Mouse (Mus musculus) retina, postnatal 1 day (tissue): ENCODE results near the gene Bptf.
"Not testable (repeated sequence)": the region's sequence is repeated elsewhere in the genome, so short reads cannot be mapped to it uniquely, and the experiment has no call there.

Source experiments
- DNase-seq: peaks from one replicate; pipeline ENCODE4 v3.0.0-alpha.2; 2012

Bptf gene

DNA sequence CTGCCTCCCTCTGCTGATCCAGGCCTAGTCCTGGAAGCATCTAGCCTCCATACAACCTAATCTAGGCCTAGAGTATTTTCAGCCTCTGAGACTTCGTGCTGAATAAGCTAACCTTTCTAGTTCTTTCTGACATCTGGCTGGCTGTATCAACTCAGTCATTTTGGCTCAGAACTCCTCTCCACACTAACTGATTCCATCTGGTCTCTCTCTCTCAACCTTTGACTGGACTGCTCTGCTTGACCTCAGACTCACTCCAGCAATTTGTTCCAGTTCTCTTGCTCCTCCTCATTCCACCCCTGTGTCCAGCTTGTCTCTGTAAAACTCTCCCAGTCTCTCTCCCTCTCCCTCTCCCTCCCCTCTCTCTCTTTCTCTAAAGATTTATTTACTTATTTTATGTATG, 115.0 kb downstream of the Bptf start:
- DNase-seq = no peak

GRCm38 (mm10) chr11:107015535-107016187, 116.3 kb downstream of the Bptf start:
- not testable (repeated sequence) for DNase-seq

DNA sequence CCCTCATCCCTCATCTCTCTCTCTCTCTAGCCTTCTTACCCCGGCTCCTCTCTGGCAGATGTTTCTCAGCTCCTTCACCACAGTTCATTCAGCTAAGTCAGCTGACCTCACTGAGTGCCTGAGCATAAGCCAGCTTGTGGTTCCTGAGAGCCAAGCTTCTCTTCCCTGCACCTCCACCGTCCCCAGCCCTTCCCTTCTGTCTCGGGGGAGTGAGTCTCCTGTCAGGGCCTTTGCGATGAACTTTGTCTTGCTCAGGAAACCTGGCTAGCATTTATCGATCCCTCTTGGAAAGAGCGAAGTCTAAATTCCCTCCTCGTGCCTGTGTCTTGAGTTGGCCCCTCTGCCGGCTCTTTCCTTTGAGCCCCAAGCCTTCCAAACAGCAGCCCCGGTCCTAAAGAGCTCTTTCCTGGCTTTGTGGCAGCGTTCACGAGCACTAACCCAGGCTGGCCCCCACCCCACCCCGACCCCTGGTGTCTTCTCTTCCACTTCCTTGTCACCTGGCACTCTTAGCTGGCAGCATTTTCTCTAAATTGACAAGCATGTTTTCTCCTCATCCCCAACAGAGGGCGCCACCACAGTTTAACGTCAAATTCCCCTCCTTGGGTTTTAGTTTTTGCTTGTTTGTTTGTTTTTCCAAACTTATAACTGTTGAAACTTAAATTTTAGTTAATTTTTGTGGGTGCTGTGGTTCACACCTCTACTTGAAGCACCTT, 117.2 kb downstream of the Bptf start:
- peak; percentile 57 for DNase-seq

- DNase-seq = no peak
These were observed 117.8 kb downstream of the Bptf start for GRCm38 (mm10) chr11:107014020-107014585.

GRCm38 (mm10) chr11:107012324-107013017, 119.5 kb downstream of the Bptf start:
- peak; percentile 98 for DNase-seq

- DNase-seq = no peak
These were observed 120.1 kb downstream of the Bptf start for GRCm38 (mm10) chr11:107011669-107012323.

- DNase-seq = no peak
These were observed 120.8 kb downstream of the Bptf start for GRCm38 (mm10) chr11:107011171-107011570.

DNA sequence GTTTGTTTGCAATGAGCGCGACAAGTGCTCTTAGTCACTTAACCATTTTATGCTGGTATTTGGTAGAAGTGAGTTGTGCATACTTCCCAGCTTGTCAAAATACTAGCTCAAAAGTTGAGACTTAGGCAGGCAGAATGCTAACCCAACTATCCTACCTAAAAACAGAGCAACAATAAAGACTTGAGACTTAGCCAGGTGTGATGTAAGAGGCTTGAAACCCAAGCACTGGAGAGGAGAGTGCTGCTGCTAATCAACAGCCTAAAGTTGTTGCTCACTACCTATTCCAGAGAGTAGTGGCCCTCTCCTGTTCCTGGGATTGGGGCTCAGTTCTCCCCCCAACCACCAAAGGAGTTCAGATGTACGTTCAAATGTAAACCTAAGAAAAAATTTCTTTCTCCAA, 121.5 kb downstream of the Bptf start:
- DNase-seq = no peak

DNA sequence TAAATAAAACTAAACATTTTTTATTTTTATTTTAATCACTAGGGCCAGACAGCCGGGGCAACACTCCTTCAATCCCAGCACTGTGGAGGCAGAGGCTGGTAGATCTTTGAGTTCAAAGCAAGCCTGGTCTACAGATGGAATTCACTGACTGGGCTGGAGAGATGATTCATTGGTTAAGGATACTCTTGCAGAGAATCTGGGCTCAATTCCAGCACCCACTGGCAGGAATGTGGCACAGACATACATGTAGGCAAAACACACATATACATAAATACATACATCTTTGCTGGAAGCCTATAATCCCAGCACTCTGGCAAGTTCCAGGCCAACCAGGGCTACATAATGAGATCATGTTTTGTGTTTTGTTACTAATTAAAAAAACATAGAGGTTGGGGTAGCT, 126.4 kb downstream of the Bptf start:
- peak; percentile 56 for DNase-seq

DNA sequence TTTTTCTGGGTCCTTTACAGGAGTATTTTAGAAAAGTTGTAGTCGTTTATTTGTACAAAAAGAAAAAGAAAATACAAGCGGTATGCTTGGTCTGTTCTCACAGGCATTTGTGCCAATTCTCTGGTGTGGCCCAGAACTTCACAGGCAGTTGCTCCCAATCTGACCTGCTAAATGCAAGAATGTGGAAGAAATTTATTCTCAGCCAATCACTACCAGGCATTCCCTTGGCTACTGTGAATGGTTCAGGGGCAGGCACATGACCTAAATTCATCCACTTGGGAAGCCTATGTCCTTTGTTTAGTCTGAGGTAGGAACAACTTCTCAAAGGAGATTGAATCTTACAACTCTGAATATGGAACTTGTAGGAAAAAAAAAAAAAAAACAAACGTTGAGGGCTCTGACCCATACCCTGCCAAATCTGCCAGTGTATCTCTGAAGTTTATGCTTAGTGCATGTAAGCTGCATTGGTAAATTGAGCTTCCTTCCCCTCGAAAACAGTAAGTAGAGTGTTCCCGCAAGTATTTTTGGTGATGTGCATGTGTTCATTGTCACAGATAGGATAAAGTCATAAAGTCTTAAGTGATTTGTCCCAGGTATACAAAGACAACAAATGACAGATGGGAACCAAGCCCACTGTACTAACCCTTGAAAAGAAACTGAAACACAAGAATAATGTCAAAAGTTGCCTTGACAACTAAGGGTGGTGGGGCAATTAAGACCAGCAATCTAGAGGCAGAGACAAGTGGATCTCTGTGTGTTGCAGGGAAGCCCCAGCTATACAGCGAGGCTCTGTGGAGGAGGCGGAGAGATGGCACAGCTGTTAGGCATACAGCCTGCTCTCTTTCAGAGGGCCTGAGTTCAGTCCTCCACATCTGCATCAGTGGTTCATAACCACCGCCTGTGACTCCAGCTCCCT, 129.9 kb downstream of the Bptf start:
- DNase-seq = peak; percentile 96

DNA sequence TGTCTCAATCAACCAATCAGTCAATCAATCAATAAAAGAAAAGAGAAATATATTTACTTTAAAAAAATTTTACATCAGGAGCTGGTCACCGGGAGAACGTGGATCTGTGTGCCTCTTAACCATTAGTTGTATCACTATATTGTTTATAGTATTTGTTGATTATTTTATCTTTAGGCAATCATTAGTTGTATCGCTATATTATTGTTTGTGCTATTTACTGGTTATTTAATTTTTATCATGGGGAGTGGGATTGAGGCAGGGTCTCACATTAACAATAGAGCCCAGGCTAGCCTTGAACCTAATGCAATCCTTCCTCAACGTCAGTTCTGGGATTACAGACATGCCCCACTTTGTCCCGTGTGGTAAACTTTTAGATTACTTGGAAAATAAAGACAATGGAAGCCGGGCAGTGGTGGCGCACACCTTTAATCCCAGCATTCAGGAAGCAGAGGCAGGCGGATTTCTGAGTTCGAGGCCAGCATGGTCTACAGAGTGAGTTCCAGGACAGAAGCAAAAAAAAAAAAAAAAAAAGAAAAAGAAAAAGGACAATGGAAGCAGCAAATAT, 131.9 kb downstream of the Bptf start:
- DNase-seq = no peak

DNA sequence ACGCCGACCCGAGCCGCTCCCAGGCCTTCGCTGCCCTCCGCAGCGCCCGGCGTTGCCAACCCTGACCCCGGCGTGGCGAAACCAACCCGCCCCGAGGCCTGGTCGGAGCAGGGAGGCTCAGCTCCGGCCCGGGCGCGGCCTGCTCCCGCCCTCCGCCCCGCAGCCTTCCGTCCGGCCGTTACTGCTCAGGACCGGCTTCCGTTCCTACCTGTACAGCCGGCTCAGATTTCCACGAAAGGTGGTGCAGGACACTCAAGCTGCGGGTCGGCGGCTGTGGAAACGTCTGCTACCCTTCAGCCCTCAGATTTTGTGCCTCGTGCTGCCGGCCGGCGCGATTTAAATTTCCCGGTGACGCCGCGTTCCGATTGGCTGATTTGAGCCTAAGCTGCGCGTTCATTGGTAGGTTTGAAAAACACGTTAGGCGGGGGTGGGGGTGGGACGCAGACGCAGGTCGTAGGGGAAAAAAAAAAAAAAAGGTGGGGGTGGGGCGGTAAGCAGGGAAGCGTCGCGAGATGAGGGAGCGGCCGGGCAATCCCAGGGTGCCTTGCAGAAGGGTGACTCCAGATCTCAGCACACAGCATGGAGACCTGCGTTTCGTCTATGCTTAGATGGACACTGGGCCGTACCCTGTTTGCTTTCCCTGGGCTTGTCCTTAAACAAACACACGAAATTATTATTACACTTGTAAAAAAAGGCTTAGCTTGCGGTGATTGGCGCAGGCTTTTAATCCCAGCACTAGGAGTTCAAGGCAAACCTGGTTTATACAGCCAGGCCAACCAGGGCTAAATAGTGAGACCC, 132.6 kb downstream of the Bptf start, which contains the start of gene Kpna2:
Gene Kpna2, minus strand, starts transcription at position 391 of the 798 bp plus-strand sequence.
- peak; percentile 97 for DNase-seq

GRCm38 (mm10) chr11:106998651-106999150, 133.2 kb downstream of the Bptf start:
- no peak for DNase-seq

- DNase-seq = no peak
These were observed 134.0 kb downstream of the Bptf start for GRCm38 (mm10) chr11:106997976-106998375.

GRCm38 (mm10) chr11:106996492-106996891, 135.4 kb downstream of the Bptf start:
- DNase-seq = not testable (repeated sequence)

DNA sequence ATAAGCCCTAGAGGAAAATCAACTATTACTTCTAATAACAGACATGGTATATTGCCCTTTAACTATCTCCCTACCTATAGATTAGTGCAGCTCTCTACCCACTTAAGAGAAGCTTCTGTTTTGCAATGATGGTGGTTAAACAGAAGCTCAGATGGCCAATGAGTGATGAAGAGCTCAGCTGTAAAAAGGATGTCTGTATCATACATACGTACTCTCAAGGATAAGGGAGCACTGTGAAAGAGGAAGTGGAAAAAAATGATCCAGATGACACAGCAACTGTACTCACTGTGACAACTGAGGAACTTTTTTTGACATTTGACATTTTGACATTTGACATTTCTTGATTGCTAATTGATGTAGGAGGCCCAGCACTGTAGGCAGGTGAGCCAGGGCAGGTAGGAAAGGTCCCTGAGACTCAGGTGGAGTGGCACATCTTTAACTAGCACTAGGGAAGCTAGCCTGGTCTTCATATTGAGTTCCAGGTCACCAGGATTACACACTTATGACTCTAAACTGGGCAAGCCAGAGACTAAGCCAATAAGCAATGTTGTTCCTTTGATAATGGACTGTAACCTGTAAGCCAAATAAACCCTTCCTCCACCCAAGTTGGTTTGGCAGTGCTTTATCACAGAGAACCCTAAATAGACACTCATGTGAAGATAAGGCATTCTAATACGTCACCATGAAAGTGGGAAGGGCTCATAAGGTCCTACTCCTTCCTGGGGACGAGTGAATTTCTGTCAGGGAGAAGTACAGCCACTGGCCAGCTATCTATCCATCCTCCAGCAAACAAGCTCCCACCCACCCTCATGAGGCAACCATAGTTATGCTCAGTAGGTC, 137.5 kb downstream of the Bptf start:
- DNase-seq = no peak

DNA sequence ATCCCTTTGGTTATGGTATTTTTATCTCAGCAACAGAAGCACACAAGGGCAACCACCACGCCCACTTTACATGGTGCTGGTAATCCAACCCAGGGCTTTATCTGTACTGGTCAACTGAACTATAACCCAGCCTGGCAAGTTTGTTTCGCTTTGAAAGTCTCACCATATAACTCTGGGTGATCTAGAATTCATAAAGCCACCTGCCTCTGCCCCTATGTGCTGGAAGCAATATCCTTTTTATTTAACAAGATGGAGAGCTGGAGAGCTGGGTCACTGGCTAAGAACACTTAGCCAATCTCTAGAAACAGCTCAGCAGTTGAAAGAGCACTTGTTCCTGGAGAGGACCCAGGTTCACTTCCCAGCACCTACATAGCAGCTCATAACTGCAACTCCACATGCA, 144.5 kb downstream of the Bptf start:
- no peak for DNase-seq

DNA sequence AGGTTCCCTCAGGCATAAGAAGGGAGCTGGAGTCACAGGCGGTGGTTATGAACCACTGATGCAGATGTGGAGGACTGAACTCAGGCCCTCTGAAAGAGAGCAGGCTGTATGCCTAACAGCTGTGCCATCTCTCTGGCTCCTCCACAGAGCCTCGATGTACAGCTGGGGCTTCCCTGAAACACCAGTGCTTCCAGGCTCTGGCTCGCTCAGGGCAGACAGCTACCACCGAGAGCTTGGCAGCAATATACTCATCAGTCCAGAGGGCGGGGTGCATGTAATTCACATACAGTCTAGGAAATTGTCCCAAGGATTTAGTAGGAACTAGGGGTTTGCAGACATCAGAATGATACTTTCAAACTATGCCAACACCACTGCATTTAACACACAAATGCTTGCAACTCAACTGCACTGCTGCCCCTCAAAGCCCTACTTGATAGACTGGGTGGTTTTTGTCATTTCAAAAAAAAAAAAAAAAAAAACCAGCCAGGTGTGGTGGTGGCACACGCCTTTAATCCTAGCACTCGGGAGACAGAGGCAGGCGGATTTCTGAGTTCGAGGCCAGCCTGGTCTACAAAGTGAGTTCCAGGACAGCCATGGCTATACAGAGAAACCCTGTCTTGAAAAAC, 145.8 kb downstream of the Bptf start:
- DNase-seq = not testable (repeated sequence)
